Mouse (Mus musculus) urinary bladder, adult 18-20 months (tissue): Measurements from ENCODE around the gene Gm29106.
"Not testable (repeated sequence)": the region's sequence is repeated elsewhere in the genome, so short reads cannot be mapped to it uniquely, and the experiment has no call there.

ENCODE experiments used
- DNase-seq, 2 experiments: peaks; one replicate each; pipeline ENCODE4 v3.0.0; 2022; ENCODE audit warnings: low spot score in 2 of 2, mixed read lengths in 2 of 2

The Gm29106 gene

GRCm38 (mm10) chr1:118176242-118176641 lies at the start of gene Gm29106:
Gene Gm29106, plus strand, starts transcription at chr1:118176542.
- DNase-seq = not testable (repeated sequence)

DNA sequence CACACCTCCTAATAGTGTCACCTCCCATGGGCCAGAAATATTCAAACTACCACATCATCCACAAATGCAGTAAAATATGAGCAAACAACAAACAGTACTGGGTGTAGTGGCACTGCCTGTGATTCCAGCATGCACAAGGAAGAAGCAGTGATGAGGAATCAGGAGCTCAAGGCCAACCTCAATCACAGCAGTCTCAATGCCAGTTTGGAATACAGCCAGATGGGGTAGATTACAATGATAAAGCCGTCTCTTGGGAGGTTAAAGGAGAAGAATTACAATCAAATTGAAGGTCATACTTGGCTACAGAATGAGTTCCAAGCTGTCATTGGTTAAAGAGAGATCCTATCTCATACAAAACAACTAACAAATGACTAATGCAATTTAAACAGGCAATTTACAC lies 52.2 kb downstream of the Gm29106 start:
- DNase-seq = no peak

DNA sequence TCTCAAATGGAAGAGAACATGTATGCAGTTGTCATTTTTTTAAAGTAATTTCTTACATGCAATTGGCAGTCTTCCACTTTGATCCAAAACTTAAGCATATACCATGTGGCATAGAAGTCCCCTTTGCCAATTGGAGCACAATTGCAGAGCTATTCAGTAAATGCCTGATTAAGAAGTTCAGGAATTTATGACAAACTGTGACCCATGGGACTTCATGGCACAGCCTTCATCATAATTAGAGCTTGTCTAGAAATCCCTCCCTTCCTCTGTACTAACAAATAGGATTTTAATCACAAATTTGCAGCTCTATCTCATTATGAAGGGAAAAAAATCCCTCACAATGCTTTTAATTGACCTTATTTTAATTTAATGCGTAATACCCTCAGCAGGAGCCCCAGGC lies 59.7 kb downstream of the Gm29106 start:
- no peak for DNase-seq
